Mouse (Mus musculus) telencephalon, adult 2 months (tissue): ENCODE data around the gene Ano6.

ENCODE experiments used
- DNase-seq: peaks from one replicate; pipeline ENCODE4 v3.0.0-alpha.2; 2011; ENCODE audit warnings: low read depth, low spot score

Gene Ano6

DNA sequence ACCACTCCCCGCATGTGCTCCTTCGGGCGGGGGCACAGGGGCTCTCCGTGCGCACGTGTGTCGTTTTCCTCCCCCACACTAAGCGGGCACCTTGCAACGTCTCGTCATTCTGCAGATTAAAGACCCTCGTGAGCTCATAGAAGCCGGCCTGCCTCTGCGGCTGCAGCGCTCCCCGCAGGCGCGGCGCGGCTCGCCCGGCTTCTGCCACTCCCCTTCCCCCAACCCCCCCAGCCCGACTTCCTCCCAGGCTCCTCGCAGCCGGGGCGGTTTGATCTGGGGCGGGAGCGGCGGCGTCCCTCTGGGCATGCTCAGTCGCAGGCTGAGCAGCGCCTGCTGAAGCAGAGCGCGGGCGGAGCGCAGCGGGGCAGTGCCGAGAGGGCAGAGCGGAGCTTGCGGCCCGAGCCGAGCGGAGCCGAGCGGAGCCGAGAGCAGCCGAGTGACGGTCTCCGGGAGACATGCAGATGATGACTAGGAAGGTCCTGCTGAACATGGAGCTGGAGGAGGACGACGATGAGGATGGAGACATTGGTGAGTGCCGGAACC, at the start of gene Ano6:
TSS of gene Ano6 (plus strand) at position 315 of the 543 bp plus-strand sequence.
- peak; percentile 88 for DNase-seq

DNA sequence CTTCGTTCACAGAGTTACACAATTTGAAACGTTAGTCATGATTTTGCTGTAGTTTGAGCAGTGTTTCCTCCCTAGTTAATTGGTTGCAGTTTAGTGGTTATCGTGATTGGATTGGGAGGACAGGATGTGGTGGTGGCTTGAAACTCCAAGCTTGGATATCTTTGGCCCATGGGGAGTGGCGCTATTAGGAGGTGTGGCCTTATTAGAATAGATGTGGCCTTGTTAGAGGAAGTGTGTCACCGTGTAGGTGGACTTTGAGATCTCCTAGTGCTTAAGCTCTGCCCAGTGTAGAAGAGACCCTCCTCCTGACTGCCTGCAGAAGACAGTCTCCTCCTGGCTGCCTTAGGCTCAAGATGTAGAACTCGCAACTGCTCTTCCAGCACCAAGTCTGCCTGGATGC, 47.7 kb upstream of the Ano6 start:
- DNase-seq: no peak

DNA sequence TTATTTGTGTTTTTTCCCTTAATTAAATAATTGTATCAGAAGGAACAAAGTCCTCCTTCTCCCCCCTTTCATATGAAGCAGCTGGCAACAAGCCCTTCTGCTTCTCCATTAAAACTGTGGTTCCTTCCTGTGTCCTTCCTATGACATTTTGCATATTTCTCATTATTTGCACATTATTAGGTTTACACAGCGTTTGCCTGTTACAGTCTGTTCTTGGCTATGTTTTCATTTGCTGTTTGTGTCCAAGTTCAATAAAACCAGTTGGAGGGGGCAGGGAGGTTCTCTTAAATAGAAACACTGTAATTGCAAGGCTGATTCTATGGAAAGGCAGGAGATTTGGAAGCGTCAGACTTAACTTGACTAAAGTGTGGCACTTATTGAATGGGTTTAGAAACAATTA, 46.8 kb upstream of the Ano6 start:
- no peak for DNase-seq

DNA sequence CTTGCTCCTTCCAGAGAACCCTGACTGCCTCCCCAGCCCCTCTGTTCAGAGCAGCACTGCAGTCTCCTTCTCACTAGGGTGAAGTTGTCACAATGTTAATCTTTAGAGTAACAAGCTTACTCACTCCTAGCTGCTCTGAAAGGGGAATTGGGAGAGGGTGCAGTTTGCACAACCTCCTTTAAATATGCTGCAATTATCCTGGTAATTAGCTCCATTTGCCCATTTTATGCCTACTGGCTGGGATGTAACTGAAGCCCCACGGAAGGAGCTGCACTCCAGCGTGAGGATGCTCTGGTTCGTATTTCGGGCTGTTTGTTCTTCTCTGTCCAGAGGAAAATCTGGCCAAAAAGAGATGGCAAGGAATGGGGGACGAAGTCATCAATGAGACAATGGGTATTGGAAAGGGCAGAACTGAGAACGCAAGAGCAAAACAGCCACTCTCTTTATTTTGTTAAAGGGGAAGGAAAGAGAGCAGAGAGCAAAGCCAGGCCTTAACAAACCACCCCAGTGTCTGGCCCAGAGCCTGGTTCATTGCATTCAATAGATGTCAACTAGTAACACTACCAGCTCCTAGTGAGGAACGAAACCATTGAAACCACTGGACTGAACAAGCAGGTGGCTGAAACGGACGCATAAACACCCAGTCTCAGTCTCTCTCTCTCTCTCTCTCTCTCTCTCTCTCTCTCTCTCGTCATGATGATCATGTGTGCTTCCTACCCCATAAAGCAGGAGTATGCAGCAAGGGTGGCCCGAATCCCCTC, 45.1 kb upstream of the Ano6 start:
- no peak for DNase-seq

DNA sequence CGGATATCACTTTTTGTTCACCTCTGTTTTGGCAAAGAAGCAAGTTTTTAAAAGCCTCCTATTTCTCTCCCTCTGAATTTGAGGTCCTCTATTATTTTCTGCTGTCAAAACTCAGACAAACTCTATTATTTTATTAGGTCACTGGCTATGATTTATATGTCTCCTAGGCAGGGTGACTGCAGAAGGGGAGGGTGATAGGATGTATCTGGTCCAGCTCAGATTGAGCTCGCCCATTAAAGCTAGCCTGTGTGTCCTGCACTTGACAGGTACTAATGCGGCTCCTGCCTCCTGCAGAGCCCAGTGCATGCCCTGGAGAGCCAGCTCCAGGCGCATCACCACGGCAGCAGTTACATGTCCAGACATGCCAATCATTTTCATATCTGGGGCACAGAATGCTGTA, 44.1 kb upstream of the Ano6 start:
- no peak for DNase-seq

DNA sequence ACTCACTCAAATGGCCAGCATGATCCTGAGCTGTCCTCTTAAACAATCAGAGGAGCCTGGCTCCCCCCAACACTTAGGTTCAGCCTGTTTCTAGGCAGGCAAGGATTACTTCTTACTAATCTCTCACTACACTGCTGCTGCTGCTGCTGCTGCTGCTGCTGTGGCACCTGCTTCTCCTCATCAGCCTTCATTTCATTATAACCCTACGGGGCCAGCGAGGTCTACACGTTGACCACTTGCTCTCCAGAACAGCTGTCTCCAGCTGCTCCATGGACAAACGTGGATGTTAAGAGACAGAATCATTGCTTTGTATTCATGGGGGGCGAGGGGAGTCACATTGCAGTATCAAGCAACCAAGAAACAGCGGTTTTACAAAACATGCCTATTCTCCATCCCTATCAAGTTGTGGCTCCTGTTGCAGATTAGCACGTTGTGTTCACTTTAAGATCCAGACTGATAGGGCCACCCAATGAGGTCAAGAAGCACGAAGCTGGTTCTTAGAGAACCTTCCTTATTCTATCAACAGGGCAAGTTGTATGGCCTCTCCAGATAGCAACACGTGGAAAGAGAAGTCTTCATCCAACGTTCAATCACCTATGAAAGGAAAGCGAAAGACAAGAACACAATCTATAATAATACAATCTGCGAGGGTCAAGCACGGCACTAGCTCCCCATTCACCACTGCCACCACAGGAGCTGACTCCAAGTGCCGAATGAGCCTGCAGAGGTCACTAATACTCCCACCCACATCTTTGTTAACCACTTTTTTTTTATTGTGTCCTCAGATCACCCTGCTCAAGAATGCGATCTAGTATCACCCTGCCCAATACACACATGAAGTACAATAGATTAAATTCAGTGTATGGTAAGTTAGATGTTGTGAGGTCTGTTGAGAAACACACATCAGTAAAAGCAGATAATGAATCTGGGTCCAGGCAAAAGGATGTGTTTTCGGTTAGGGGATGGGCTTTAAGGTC, 43.4 kb upstream of the Ano6 start:
- DNase-seq: no peak

DNA sequence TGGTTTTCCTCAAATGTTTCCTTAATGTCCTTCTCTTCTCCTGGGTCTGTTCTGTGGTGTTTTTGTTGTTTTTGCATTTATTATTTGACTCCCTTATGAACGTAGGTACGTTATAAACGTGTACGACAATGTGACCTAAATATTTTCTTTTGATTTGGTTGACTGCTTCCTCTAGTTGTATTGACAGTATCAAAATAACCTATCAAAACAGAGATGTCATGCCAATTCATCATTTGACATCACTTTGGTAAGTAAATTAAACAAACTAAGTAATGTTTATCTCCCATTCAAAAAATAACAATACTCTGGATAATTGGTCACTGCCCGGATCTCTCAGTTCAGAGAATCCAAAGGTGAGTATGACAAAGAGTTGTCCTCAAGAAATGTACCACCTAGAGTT, 41.4 kb upstream of the Ano6 start:
- DNase-seq: no peak

DNA sequence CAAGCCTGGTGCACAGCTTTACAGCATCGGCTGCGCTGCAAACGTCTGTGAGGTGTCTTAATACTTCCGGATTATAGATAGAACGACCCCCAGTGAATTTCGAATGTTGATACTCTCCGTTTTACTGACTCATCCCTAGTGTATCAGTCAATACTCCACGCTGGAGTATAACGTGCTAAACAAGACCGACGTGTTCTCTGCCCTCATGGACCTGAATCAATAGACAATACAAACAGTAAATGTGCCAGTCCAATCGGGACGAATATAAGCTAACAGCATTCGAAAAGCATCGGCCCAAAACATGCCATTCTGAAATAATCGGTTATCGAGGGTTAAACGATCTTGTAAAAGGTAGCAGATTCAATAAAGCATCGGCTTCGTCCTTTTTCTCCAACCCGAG, 40.6 kb upstream of the Ano6 start:
- DNase-seq: no peak

DNA sequence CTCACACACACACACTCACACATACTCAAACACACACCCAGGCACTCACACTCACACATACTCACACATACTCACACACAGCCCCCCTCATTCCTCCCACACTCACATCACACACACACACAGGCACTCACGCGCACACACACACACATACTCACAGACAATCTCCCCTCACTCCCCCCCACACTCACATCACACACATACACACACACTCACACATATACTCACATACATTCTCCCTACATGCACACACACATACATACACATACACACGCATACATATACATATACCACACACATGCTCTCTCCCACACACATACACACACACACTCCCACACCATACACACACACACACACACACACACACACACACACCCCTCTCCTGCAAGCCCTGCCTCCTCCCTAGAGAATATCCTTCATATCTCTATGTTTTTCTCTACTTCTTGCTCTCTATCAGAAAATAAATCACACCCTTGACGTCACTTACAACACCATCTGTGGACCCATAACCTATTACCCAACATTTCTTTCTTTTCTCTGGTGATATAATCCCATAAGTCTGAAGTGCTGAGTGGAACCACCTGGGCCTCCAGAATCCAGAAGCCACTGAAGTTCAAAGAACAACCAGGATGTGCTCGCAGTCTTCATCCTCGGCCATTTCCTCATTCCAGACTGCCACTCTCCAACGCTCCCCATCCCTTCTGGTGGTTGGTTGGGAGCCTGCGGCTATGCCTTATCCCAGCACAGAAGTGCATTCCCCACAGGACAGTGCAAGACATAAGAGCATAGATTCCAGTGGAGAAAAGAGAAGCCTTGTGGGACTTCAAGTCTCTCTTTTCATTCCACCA, 38.6 kb upstream of the Ano6 start:
- DNase-seq: no peak

DNA sequence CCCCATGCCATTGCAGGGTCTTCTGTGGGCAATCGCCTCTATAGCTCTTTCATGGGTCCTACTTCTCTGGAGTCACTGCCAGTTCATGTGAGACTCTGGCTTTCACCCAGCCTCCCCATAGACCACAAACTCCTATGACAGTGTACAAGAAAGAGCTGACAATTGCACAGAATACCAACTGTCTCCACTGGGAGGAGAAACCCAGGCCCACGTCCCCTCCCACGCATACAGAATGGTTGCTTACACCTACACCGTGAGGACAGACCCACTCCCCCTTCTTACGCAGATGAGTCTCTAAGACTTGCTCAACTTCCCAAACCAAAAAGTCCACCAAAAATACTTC, 38.0 kb upstream of the Ano6 start:
- DNase-seq: no peak

DNA sequence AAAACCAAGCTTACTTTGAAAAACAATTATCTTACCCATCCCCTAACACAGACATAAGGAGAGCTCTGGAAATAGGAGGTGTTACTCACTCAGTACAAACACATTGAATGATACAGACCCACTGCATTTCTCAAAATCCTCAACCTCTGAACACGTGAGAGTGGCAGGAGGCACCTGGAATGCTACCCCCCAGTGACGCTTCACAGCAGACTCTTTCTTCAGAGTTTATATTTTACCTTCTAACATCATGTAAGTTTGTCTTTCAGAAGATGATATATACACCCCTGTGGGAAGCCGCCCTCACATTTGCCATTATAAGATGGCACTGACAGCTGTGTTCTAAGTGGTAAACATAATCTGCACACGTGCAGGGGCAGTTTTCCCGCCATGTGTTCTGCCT, 37.6 kb upstream of the Ano6 start:
- no peak for DNase-seq

DNA sequence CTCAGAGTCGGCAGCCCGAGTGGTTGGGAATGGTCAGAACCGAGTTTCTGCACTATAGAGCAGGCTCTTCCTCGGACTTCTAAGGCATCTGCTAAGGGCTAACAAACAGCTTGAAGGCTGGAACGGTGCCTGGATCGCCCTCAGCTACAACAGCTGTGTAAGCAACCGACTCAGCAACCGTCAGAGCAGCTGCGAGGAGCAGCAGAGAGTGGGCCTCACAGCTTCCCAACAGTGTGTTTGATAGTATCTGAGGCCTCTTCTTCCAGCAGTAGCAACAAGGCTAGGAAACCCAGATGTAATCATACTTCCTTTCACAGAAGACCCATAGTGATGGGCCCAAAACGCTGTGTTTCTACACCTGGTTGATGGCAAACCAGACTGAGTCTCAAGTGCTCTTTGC, 33.5 kb upstream of the Ano6 start:
- peak; percentile 55 for DNase-seq

DNA sequence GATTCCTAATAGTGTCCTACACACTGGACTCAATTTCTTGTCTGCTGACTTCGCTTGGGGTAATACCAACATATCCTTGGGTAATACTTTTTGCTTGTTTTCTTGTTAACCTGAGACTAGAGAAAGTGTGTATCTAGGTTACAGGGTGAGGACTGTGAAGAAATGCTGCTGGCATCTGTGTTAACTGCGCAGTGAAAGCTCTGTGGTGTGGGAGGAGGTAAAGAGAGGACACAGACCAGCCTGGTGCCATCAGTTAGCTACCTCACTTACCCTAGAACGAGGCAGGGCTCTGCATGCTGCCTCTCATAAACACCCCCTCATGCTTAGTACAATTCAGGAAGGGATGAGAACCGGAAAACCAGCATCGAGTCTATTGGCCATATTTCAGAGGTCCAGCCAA, 32.6 kb upstream of the Ano6 start:
- no peak for DNase-seq

DNA sequence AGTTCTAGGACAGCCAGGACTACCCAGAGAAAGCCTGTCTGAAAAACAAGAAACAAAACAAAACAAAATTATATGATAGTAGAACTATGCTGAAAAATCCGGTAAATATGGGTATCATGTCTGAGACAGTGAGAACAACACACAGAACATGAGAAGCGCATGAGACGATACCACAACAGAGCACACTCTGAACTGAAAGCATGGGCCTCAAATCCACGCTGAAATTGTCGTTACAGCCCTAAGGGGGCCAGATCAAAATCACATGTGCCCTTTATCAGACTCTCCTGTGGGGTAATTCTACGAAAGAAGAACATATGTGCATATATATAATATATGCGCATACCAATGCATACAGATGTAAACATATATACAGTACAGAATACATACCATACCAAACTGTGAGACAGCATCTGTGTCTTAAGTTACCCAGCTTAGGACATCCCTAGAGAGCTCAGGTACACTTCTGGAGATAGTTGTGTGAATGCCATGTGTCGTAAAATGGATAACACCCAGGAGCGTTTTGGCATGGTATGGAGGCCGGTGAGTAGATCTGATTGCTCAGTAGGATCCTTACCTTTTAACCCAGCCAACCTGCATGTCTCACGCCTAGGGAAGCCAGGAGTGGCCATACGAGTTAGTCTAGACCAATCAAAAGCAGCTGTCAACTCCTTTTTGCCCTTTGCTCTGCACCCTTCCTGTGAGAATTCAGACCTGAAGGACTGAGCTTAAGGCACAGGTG, 31.8 kb upstream of the Ano6 start:
- no peak for DNase-seq

DNA sequence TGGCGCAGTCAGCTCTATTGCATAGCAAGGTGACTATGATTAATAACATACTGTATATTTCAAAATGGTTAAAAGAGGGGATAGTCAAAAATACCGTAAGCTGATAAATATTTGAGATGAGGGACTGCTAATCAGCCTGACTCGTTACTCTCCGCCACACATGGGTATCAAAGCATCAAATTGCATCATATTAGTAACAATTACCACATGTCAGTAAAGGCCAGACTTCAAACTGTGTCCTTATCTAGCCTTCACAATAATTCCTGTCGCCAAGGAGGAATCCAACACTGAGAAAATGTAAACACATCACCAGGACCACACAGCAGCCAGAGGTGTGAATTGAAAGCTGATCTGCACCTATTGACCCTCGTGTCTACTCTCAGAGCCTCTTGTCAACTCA, 30.8 kb upstream of the Ano6 start:
- DNase-seq: no peak

DNA sequence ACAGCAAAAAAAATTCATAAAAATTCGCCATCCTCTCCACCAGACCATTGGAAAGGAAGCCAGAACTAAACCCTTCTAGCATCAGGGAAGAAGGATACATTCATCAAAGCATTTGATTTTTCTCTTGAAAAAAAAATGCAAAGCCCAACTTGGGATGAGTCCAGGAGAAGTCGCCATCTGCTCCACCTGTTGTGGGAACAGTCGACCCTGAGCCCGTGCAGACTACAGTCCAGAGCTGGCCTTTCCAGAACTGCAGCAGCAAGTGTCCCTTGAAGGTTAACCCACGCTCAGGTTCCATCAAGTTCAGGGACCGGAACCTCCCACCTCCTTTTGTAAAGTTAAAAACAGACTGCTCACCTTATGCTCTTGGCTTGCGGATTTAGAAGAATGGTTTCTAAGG, 29.2 kb upstream of the Ano6 start:
- DNase-seq: no peak

DNA sequence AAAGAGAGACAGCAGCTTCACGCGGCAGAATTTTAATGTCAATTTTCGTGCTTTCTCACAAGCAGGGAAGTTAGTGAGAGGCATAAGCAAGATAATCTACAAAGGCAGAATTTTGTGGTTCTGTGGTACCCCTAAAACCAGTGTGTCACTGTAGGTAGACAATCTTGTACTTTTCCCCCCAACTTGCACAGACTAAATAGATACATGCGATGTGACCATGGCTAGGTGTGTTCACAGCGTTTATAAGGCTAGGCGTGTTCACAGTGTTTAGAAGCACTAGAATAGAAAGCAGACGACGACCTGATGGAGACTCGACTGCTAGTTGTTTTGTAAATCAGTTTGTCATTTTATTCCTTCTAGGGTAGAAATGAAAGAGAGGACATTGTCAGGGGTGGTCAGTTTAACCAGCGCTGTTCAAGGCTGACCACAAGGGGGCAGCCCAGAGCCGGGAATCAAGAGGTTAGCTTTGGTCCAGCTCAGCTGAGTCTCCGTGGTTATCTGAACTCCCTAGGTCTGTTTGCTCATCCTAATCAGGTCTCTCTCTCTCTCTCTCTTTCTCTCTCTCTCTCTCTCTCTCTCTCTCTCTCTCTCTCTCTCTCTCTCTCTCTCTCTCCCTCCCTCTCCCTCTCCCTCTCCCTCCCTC, 27.9 kb upstream of the Ano6 start:
- no peak for DNase-seq

DNA sequence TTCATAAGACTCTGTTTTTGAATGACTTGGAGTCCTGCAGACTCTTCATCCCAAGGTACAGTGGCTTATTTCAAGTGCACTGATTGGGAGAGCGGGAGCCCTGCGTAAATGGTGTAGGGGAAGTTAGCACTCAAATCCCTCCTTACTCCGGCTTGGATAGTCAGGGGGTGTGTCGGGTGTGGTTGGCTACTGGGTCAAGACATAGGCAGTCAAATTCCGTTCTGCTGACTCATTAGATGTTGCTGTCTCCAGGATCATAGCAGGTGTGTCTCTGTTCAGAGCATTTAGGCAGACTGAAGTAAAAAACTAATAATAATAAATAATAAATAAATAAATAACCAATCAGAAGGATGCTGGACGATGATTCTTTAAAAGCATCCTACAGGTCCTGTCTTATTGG, 27.2 kb upstream of the Ano6 start:
- no peak for DNase-seq

DNA sequence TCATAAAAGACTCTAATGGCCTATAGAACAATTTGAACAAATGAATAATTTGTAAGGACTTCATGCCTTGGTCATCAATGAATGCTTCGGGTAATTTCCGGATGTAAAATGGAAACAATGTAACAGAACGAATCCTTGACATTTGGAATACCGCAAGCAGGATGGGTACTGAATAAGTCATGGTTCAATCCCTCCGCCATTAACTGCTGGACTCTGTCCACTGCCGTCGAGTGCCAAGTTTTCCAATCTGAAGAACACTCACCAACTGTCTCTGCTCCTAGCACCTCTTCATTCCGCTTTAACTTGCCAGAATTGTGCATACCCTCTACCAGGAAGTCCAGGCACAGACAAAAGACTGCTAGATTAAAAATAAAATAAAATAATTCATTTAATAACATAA, 25.4 kb upstream of the Ano6 start:
- no peak for DNase-seq

DNA sequence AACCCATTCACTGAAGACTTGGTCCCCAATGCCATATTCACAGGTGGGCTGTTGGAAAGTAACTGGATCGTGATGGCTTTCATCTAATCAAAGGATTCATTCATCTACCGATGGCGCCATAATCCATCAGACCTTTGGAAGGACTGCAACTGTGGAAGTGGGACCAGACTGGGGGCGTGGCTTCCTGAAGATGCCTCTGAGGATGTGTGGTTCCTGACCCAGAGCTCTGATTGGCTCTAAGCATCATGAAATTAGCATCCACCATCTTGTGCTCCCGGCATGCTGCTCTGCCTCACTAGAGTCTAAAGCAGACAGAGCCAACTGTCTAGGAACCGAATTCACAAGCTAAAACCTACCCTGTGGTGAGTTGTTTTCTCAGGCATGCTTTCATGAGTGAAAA, 24.7 kb upstream of the Ano6 start:
- no peak for DNase-seq

DNA sequence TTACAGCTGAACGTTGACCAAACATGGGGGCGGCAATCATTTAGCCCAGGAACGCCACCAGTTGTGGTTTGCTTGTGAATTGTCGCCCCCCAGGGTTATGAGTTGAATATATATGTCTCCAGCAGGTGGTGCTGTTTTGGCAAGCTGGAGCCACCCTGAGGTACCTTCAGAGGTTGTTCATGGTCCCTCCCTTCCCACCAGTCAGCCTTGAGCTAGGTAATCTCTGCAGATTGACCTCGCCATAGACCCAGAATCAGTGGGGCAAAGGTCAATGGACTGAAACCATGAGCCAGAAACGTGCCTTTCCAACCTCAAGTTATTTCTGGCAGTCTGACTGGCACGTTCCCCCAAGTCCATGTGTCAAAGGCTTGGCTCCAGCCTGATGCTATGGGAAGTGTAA, 22.8 kb upstream of the Ano6 start:
- no peak for DNase-seq
